Mouse (Mus musculus): ENCODE results near the gene Nf2.
A peak's percentile ranks its signal among the peaks of the same experiment; 100 is the strongest.

Nf2 gene

GRCm38 (mm10) chr11:4793006-4793405 lies 56.3 kb downstream of the Nf2 start:
- no peak for DNase-seq (ENCODE audit: low spot score)

GRCm38 (mm10) chr11:4791549-4791948 lies 57.8 kb downstream of the Nf2 start:
- no peak for DNase-seq (ENCODE audit: low spot score)

GRCm38 (mm10) chr11:4789691-4790090 lies 59.6 kb downstream of the Nf2 start:
- no peak for DNase-seq (ENCODE audit: low spot score)

GRCm38 (mm10) chr11:4784629-4785142 lies 64.7 kb downstream of the Nf2 start:
- no peak for DNase-seq (ENCODE audit: low spot score)

- DNase-seq (ENCODE audit: low spot score): no peak
Measured at GRCm38 (mm10) chr11:4783116-4783515, 66.2 kb downstream of the Nf2 start.

- no peak for DNase-seq (ENCODE audit: low spot score)
Measured at GRCm38 (mm10) chr11:4780927-4781326, 68.4 kb downstream of the Nf2 start.

GRCm38 (mm10) chr11:4772925-4773324 lies 76.4 kb downstream of the Nf2 start:
- DNase-seq (ENCODE audit: low spot score): peak; percentile 58

- no peak for DNase-seq (ENCODE audit: low spot score)
Measured at GRCm38 (mm10) chr11:4771756-4772155, 77.6 kb downstream of the Nf2 start.

- DNase-seq (ENCODE audit: low spot score): no peak
Measured at GRCm38 (mm10) chr11:4769881-4770280, 79.5 kb downstream of the Nf2 start.

GRCm38 (mm10) chr11:4769293-4769692 lies 80.0 kb downstream of the Nf2 start:
- no peak for DNase-seq (ENCODE audit: low spot score)

GRCm38 (mm10) chr11:4768399-4768798 lies 80.9 kb downstream of the Nf2 start:
- DNase-seq (ENCODE audit: low spot score): peak; percentile 12

- no peak for DNase-seq (ENCODE audit: low spot score)
Measured at GRCm38 (mm10) chr11:4764476-4764875, 84.9 kb downstream of the Nf2 start.

GRCm38 (mm10) chr11:4763631-4764030 lies 85.7 kb downstream of the Nf2 start:
- DNase-seq (ENCODE audit: low spot score): peak; percentile 7

GRCm38 (mm10) chr11:4762511-4762910 lies 86.8 kb downstream of the Nf2 start:
- DNase-seq (ENCODE audit: low spot score): no peak

- no peak for DNase-seq (ENCODE audit: low spot score)
Measured at GRCm38 (mm10) chr11:4761991-4762390, 87.3 kb downstream of the Nf2 start.

- DNase-seq (ENCODE audit: low spot score): no peak
Measured at GRCm38 (mm10) chr11:4760438-4760837, 88.9 kb downstream of the Nf2 start.

- DNase-seq (ENCODE audit: low spot score): no peak
Measured at GRCm38 (mm10) chr11:4757789-4758158, 91.6 kb downstream of the Nf2 start.

- DNase-seq (ENCODE audit: low spot score): no peak
Measured at GRCm38 (mm10) chr11:4756984-4757788, 92.2 kb downstream of the Nf2 start.

- no peak for DNase-seq (ENCODE audit: low spot score)
Measured at GRCm38 (mm10) chr11:4756460-4756859, 92.9 kb downstream of the Nf2 start.

- DNase-seq (ENCODE audit: low spot score): no peak
Measured at GRCm38 (mm10) chr11:4754867-4755266, 94.5 kb downstream of the Nf2 start.

GRCm38 (mm10) chr11:4754036-4754435 lies 95.3 kb downstream of the Nf2 start:
- no peak for DNase-seq (ENCODE audit: low spot score)

- no peak for DNase-seq (ENCODE audit: low spot score)
Measured at GRCm38 (mm10) chr11:4752836-4753235, 96.5 kb downstream of the Nf2 start.

- peak; percentile 84 for DNase-seq (ENCODE audit: low spot score)
Measured at GRCm38 (mm10) chr11:4750263-4750662, 99.1 kb downstream of the Nf2 start.

- no peak for DNase-seq (ENCODE audit: low spot score)
Measured at GRCm38 (mm10) chr11:4747285-4747684, 102.1 kb downstream of the Nf2 start.
